Mouse (Mus musculus) kidney, adult 8-10 months (tissue): ENCODE measurements at regions not wholly inside any gene's neighbourhood (a gene's known extent, or its start where the extent isn't known, plus 50 kb on each side); places are given as distances from the start of the nearest gene placed in this dataset.

Experiments used
- DNase-seq, 2 experiments: peaks; one replicate each; pipeline ENCODE4 v3.0.0; 2022

GRCm38 (mm10) chr5:83533901-83534300, 178.9 kb upstream of the Tecrl start:
- no peak for DNase-seq

DNA sequence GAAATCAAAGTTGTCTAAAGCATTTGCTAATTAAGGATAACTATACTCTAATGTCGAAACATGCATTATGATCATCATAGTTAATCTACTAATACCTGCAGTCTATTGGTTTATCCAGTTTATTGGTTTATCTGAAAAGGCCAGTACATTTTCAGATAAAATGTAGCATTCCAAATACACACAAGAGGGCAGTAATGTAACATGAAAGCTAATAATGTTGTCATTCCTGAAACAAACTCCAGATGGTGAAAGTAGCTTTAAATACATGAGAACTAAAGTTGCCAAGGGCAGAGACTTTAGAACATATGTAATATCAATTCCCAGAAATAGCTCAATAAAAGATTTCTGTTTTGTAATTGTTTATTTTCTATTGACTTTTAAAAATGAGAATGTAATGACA, 163.7 kb upstream of the Tecrl start:
- no peak for DNase-seq

GRCm38 (mm10) chr5:83484135-83484534, 129.1 kb upstream of the Tecrl start:
- peak in 1 of 2 experiments; percentile 3 for DNase-seq

DNA sequence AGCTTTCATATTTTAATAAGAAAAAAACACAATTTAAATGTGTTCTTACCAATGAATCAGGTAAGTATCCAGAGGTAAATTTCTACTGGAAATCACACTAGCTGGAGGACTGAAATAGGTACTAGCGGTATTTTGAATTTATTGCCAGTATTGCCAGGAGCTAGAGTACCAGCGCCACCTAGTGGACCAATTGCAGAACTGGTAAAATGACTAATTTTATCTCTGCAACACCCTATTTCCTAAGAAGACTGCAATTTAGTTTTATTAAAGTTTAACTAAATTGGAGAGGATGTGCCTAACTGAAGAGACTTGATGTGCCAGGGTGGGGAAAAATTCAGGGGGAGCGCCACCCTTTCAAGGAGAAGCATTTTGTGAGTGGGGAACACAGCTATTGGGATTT, 85.3 kb upstream of the Tecrl start:
- DNase-seq = peak; percentile 0 to 15

DNA sequence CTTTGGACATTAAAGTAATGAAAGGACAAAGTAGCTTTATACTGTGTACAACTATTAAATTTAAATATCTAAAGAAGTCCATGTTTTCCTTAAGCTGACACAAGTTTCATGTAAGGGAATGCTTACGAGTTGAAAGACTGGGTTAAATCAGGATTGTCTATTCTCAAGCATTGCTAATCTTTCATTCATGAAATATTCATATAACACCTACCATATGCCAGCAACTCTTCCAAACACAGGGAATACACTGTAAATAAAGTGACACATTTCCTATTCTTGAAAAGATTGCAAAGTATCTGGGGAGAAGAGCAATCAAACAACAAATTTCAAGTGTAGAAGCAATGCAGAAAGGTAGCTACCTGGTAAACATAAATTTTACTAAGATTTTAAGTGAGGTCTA, 81.5 kb upstream of the Tecrl start:
- no peak for DNase-seq

GRCm38 (mm10) chr5:83421708-83422107, 66.7 kb upstream of the Tecrl start:
- DNase-seq = no peak

GRCm38 (mm10) chr5:83410221-83410620, 55.2 kb upstream of the Tecrl start:
- DNase-seq = no peak

DNA sequence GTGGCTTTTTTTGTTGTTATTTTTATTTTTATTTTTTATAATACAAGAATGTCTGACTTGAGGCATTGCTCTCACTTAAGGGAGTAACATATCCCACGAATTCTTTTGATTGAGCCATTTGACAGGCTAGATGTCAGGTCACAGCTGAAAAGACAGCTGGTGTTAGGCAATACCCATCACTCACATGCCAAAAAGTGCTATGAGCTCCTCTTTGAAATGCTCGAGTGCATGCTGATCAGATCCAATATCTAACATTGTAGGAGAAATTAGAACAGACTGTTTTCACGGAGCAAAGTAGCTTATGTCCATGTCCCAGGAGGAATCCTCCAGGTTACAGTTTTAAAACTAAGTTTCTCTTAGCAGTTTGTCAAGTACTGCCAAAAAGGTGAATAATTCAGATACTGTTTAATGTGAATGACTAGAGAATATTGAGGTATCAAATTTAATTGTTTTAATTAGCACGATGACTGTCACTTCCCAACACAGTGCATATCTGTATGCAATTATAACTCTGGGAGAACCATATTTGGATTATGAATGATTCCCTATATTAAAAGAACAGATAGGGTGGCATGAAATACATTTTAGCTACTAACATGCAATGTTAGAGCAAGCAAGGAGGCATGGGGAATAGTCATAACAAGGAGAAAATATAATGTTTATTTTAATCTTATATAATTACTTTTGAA, 50.4 kb upstream of the Tecrl start:
- no peak for DNase-seq
